Mouse (Mus musculus): ENCODE data around the gene Usp39.

GRCm38 (mm10) chr6:72316044-72316443 lies 28.9 kb downstream of the Usp39 start:
- TF ChIP-seq CTCF (IDR thresholded peaks at IDR 0.05; ENCODE audit: control insufficient read depth, insufficient read depth, low read length) (no peak), POLR2A (IDR thresholded peaks at IDR 0.05; ENCODE audit: borderline replicate concordance, control insufficient read depth, low read depth, low read length) (no peak)

All from bone marrow, adult 2 months (tissue).